Mouse (Mus musculus): ENCODE data around the gene Atp2b2.

Gene Atp2b2

GRCm38 (mm10) chr6:114042332-114042731, at the start of gene Atp2b2:
Atp2b2 (minus strand) TSS chr6:114042613.
- DNase-seq, result no peak

GRCm38 (mm10) chr6:114089626-114090025, 47.2 kb upstream of the Atp2b2 start:
- peak in 1 of 2 experiments; percentile 54 for DNase-seq

GRCm38 (mm10) chr6:114087106-114087505, 44.7 kb upstream of the Atp2b2 start:
- peak in 1 of 2 experiments; percentile 22 for DNase-seq

- DNase-seq, result no peak
Measured at GRCm38 (mm10) chr6:114078556-114078955, 36.1 kb upstream of the Atp2b2 start.

GRCm38 (mm10) chr6:114076560-114076959, 34.1 kb upstream of the Atp2b2 start:
- no peak for DNase-seq

GRCm38 (mm10) chr6:114076061-114076460, 33.6 kb upstream of the Atp2b2 start:
- no peak for DNase-seq

GRCm38 (mm10) chr6:114074929-114075328, 32.5 kb upstream of the Atp2b2 start:
- no peak for DNase-seq

GRCm38 (mm10) chr6:114074256-114074655, 31.8 kb upstream of the Atp2b2 start:
- no peak for DNase-seq

- DNase-seq, result peak in 1 of 2 experiments; percentile 43
Measured at GRCm38 (mm10) chr6:114071564-114071963, 29.2 kb upstream of the Atp2b2 start.

- no peak for DNase-seq
Measured at GRCm38 (mm10) chr6:114063100-114063499, 20.7 kb upstream of the Atp2b2 start.

GRCm38 (mm10) chr6:114062688-114063087, 20.3 kb upstream of the Atp2b2 start:
- DNase-seq, result no peak

GRCm38 (mm10) chr6:114059206-114059605, 16.8 kb upstream of the Atp2b2 start:
- peak in 1 of 2 experiments; percentile 11 for DNase-seq

- DNase-seq, result peak in 1 of 2 experiments; percentile 8
Measured at GRCm38 (mm10) chr6:114058030-114058808, 15.8 kb upstream of the Atp2b2 start.

- no peak for DNase-seq
Measured at GRCm38 (mm10) chr6:114055311-114055710, 12.9 kb upstream of the Atp2b2 start.

- no peak for DNase-seq
Measured at GRCm38 (mm10) chr6:114044962-114045361, 2.5 kb upstream of the Atp2b2 start.

GRCm38 (mm10) chr6:114042836-114043235, 423 bp upstream of the Atp2b2 start:
- DNase-seq, result no peak

GRCm38 (mm10) chr6:114041911-114042284, 515 bp downstream of the Atp2b2 start:
- no peak for DNase-seq

GRCm38 (mm10) chr6:114041097-114041910, 1.1 kb downstream of the Atp2b2 start:
- no peak for DNase-seq

GRCm38 (mm10) chr6:114035704-114036103, 6.7 kb downstream of the Atp2b2 start:
- no peak for DNase-seq

- DNase-seq, result no peak
Measured at GRCm38 (mm10) chr6:114032822-114033221, 9.6 kb downstream of the Atp2b2 start.

GRCm38 (mm10) chr6:114023794-114024193, 18.6 kb downstream of the Atp2b2 start:
- DNase-seq, result no peak

GRCm38 (mm10) chr6:114022104-114022503, 20.3 kb downstream of the Atp2b2 start:
- DNase-seq, result no peak

- DNase-seq, result no peak
Measured at GRCm38 (mm10) chr6:114013801-114014200, 28.6 kb downstream of the Atp2b2 start.

- peak in 1 of 2 experiments; percentile 34 for DNase-seq
Measured at GRCm38 (mm10) chr6:114012834-114013233, 29.6 kb downstream of the Atp2b2 start.

All from lung, postnatal 4 days (tissue).